Mouse (Mus musculus): ENCODE data around the gene Gm13290. TPM values are rescaled to one million over a fixed set of nuclear protein-coding genes. Genes with fewer than 3 reads are reported as not detected.
"Not testable (repeated sequence)": the region's sequence is repeated elsewhere in the genome, so short reads cannot be mapped to it uniquely, and the experiment has no call there.

The Gm13290 gene
- total and polyA plus RNA-seq, 2 experiments from 2014 or later, result 0.20 TPM; not detected in 1

DNA sequence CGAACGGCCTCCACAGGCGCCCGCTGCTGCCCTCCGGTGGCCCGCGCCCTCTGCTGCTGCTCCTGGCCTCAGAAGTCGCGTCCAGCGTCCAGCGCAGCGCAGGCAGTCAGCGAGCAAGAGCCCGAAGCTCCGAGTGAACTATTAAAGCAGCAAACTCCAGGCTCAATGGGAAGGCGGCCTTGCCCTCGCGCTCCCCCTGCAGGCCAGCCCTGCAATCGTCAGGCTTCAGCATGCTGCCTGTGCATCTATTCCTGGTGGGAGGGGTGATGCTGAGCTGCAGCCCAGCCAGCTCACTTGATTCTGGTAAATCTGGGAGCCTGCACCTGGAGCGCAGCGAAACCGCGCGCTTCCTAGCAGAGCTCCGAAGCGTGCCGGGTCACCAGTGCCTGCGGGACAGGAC is 14.8 kb downstream of the Gm13290 start, which contains the start of gene Gm13277:
Gene Gm13277, plus strand, starts transcription at position 231 of the 400 bp plus-strand sequence.
- WGBS, result 0% methylated on average over 2 of the region's 28 CpGs
- ATAC-seq (ENCODE audit: insufficient read depth, low read depth); H3K4me2 ChIP-seq (ENCODE audit: low read depth, low read length); H3K9ac ChIP-seq (replicated peaks; ENCODE audit: low read depth, low read length); H3K4me3 ChIP-seq (ENCODE audit: low read depth, low read length); DNase-seq (ENCODE audit: low spot score); H3K4me1 ChIP-seq (ENCODE audit: control insufficient read depth, insufficient read depth); H3K36me3 ChIP-seq (replicated peaks; ENCODE audit: control insufficient read depth, insufficient read depth, low read length); H3K9me3 ChIP-seq (replicated peaks; ENCODE audit: control insufficient read depth, low read length); H3K27ac ChIP-seq (ENCODE audit: low read depth); H3K27me3 ChIP-seq (ENCODE audit: control insufficient read depth, insufficient read depth, low read length): not testable (repeated sequence)
- peak; percentile 57 for TF ChIP-seq CTCF (IDR thresholded peaks at IDR 0.05; ENCODE audit: low read depth)

DNA sequence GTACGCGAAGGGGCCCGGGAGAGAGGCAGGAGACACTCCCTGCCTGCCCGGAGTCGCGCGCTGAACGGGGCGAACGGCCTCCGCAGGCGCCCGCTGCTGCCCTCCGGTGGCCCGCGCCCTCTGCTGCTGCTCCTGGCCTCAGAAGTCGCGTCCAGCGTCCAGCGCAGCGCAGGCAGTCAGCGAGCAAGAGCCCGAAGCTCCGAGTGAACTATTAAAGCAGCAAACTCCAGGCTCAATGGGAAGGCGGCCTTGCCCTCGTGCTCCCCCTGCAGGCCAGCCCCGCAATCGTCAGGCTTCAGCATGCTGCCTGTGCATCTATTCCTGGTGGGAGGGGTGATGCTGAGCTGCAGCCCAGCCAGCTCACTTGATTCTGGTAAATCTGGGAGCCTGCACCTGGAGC is 17.6 kb downstream of the Gm13290 start, which contains the start of gene Gm13278:
Gene Gm13278, plus strand, starts transcription at position 301 of the 400 bp plus-strand sequence.
- H3K27ac ChIP-seq (ENCODE audit: low read depth); H3K4me2 ChIP-seq (ENCODE audit: low read depth, low read length); H3K4me3 ChIP-seq (ENCODE audit: low read depth, low read length); H3K9me3 ChIP-seq (replicated peaks; ENCODE audit: control insufficient read depth, low read length); ATAC-seq (ENCODE audit: insufficient read depth, low read depth); DNase-seq (ENCODE audit: low spot score); H3K27me3 ChIP-seq (ENCODE audit: control insufficient read depth, insufficient read depth, low read length); H3K9ac ChIP-seq (replicated peaks; ENCODE audit: low read depth, low read length); H3K4me1 ChIP-seq (ENCODE audit: control insufficient read depth, insufficient read depth); H3K36me3 ChIP-seq (replicated peaks; ENCODE audit: control insufficient read depth, insufficient read depth, low read length): not testable (repeated sequence)
- no CpG with 5 or more reads among the region's 28 CpGs for WGBS

DNA sequence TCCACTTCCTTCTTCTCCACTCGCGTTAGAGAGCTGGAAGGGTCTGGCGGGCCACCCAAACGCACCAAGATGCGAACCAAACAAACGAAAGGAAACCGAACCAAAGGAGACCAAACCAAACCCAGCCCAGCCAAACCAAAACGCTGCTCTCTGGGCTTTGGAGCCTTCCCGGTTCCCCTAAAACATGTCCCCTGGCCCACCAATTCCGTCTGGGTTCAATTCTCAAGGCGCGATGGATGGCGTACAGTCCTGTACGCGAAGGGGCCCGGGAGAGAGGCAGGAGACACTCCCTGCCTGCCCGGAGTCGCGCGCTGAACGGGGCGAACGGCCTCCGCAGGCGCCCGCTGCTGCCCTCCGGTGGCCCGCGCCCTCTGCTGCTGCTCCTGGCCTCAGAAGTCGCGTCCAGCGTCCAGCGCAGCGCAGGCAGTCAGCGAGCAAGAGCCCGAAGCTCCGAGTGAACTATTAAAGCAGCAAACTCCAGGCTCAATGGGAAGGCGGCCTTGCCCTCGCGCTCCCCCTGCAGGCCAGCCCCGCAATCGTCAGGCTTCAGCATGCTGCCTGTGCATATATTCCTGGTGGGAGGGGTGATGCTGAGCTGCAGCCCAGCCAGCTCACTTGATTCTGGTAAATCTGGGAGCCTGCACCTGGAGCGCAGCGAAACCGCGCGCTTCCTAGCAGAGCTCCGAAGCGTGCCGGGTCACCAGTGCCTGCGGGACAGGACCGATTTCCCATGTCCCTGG is 20.5 kb downstream of the Gm13290 start, which contains the start of gene Gm13275:
Gene Gm13275, plus strand, starts transcription at position 552 of the 740 bp plus-strand sequence.
- H3K9ac ChIP-seq (replicated peaks; ENCODE audit: low read depth, low read length); H3K36me3 ChIP-seq (replicated peaks; ENCODE audit: control insufficient read depth, insufficient read depth, low read length); H3K9me3 ChIP-seq (replicated peaks; ENCODE audit: control insufficient read depth, low read length); H3K4me3 ChIP-seq (ENCODE audit: low read depth, low read length); H3K27ac ChIP-seq (ENCODE audit: low read depth); H3K4me2 ChIP-seq (ENCODE audit: low read depth, low read length); H3K27me3 ChIP-seq (ENCODE audit: control insufficient read depth, insufficient read depth, low read length); ATAC-seq (ENCODE audit: insufficient read depth, low read depth); H3K4me1 ChIP-seq (ENCODE audit: control insufficient read depth, insufficient read depth); DNase-seq (ENCODE audit: low spot score): not testable (repeated sequence)
- WGBS, result 0% methylated on average over 7 of the region's 52 CpGs
- peak; percentile 34; the same call in 1 of the 2 replicates for TF ChIP-seq CTCF (IDR thresholded peaks at IDR 0.05; ENCODE audit: low read depth)

DNA sequence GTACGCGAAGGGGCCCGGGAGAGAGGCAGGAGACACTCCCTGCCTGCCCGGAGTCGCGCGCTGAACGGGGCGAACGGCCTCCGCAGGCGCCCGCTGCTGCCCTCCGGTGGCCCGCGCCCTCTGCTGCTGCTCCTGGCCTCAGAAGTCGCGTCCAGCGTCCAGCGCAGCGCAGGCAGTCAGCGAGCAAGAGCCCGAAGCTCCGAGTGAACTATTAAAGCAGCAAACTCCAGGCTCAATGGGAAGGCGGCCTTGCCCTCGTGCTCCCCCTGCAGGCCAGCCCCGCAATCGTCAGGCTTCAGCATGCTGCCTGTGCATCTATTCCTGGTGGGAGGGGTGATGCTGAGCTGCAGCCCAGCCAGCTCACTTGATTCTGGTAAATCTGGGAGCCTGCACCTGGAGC is 23.5 kb downstream of the Gm13290 start, which contains the start of gene Gm13279:
Gene Gm13279, plus strand, starts transcription at position 301 of the 400 bp plus-strand sequence.
- not testable (repeated sequence) for ATAC-seq (ENCODE audit: insufficient read depth, low read depth); H3K9me3 ChIP-seq (replicated peaks; ENCODE audit: control insufficient read depth, low read length); H3K27me3 ChIP-seq (ENCODE audit: control insufficient read depth, insufficient read depth, low read length); H3K4me3 ChIP-seq (ENCODE audit: low read depth, low read length); H3K4me1 ChIP-seq (ENCODE audit: control insufficient read depth, insufficient read depth); H3K36me3 ChIP-seq (replicated peaks; ENCODE audit: control insufficient read depth, insufficient read depth, low read length); H3K27ac ChIP-seq (ENCODE audit: low read depth); H3K4me2 ChIP-seq (ENCODE audit: low read depth, low read length); DNase-seq (ENCODE audit: low spot score); H3K9ac ChIP-seq (replicated peaks; ENCODE audit: low read depth, low read length)
- no CpG with 5 or more reads among the region's 28 CpGs for WGBS

DNA sequence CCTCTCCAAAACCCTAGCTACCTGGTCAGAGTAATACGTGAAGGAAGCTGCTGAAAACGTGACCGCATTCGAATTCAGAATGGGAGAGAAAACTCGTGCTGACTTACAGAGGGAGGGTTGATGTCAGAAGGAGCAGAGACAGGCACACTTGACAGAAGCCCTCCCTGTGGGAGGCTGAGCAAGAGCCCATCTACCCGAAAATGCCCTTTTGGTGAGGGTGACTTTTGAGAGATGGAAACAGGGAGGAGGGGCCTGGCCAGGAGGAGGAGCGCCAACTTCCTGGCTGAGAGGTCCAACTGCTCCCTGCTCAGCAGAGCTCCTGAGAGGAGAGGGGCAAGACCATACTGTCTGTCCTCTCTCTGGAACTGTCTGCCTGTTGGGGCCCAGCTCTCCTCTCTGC is 25.7 kb downstream of the Gm13290 start, which contains the start of gene Gm13285:
Gene Gm13285, plus strand, starts transcription at position 301 of the 400 bp plus-strand sequence.
- not testable (repeated sequence) for H3K4me3 ChIP-seq (ENCODE audit: low read depth, low read length); H3K27me3 ChIP-seq (ENCODE audit: control insufficient read depth, insufficient read depth, low read length); H3K4me2 ChIP-seq (ENCODE audit: low read depth, low read length); H3K9ac ChIP-seq (replicated peaks; ENCODE audit: low read depth, low read length); H3K4me1 ChIP-seq (ENCODE audit: control insufficient read depth, insufficient read depth); DNase-seq (ENCODE audit: low spot score); H3K36me3 ChIP-seq (replicated peaks; ENCODE audit: control insufficient read depth, insufficient read depth, low read length); ATAC-seq (ENCODE audit: insufficient read depth, low read depth); H3K27ac ChIP-seq (ENCODE audit: low read depth); H3K9me3 ChIP-seq (replicated peaks; ENCODE audit: control insufficient read depth, low read length)
- WGBS, result 6% methylated on average over 2 of the region's 7 CpGs

DNA sequence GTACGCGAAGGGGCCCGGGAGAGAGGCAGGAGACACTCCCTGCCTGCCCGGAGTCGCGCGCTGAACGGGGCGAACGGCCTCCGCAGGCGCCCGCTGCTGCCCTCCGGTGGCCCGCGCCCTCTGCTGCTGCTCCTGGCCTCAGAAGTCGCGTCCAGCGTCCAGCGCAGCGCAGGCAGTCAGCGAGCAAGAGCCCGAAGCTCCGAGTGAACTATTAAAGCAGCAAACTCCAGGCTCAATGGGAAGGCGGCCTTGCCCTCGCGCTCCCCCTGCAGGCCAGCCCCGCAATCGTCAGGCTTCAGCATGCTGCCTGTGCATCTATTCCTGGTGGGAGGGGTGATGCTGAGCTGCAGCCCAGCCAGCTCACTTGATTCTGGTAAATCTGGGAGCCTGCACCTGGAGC is 29.3 kb downstream of the Gm13290 start, which contains the start of gene Gm13287:
Gene Gm13287, plus strand, starts transcription at position 301 of the 400 bp plus-strand sequence.
- not testable (repeated sequence) for ATAC-seq (ENCODE audit: insufficient read depth, low read depth); H3K4me1 ChIP-seq (ENCODE audit: control insufficient read depth, insufficient read depth)

DNA sequence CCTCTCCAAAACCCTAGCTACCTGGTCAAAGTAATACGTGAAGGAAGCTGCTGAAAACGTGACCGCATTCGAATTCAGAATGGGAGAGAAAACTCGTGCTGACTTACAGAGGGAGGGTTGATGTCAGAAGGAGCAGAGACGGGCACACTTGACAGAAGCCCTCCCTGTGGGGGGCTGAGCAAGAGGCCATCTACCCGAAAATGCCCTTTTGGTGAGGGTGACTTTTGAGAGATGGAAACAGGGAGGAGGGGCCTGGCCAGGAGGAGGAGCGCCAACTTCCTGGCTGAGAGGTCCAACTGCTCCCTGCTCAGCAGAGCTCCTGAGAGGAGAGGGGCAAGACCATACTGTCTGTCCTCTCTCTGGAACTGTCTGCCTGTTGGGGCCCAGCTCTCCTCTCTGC is 31.6 kb downstream of the Gm13290 start, which contains the start of gene Gm13288:
Gene Gm13288, plus strand, starts transcription at position 301 of the 400 bp plus-strand sequence.
- H3K36me3 ChIP-seq (replicated peaks; ENCODE audit: control insufficient read depth, insufficient read depth, low read length); H3K9ac ChIP-seq (replicated peaks; ENCODE audit: low read depth, low read length); ATAC-seq (ENCODE audit: insufficient read depth, low read depth); H3K27me3 ChIP-seq (ENCODE audit: control insufficient read depth, insufficient read depth, low read length); H3K4me2 ChIP-seq (ENCODE audit: low read depth, low read length); H3K9me3 ChIP-seq (replicated peaks; ENCODE audit: control insufficient read depth, low read length); H3K27ac ChIP-seq (ENCODE audit: low read depth); DNase-seq (ENCODE audit: low spot score); H3K4me1 ChIP-seq (ENCODE audit: control insufficient read depth, insufficient read depth): not testable (repeated sequence)
- WGBS, result no CpG with 5 or more reads among the region's 8 CpGs
- 0 out of 2 replicates have a peak within 1 kb of the TSS, but pooled peaks have one; percentile 24 for H3K4me3 ChIP-seq (ENCODE audit: low read depth, low read length)

More for the DNA sequence above, 29.3 kb downstream of the Gm13290 start, which contains the start of gene Gm13287:
- H3K9ac ChIP-seq (replicated peaks; ENCODE audit: low read depth, low read length); H3K27ac ChIP-seq (ENCODE audit: low read depth); H3K4me3 ChIP-seq (ENCODE audit: low read depth, low read length); H3K27me3 ChIP-seq (ENCODE audit: control insufficient read depth, insufficient read depth, low read length); H3K4me2 ChIP-seq (ENCODE audit: low read depth, low read length); H3K9me3 ChIP-seq (replicated peaks; ENCODE audit: control insufficient read depth, low read length); H3K36me3 ChIP-seq (replicated peaks; ENCODE audit: control insufficient read depth, insufficient read depth, low read length); DNase-seq (ENCODE audit: low spot score): not testable (repeated sequence)
- WGBS, result no CpG with 5 or more reads among the region's 29 CpGs
